7 mouse cellular contexts compared by ENCODE assay signal in the genomic region with DNA sequence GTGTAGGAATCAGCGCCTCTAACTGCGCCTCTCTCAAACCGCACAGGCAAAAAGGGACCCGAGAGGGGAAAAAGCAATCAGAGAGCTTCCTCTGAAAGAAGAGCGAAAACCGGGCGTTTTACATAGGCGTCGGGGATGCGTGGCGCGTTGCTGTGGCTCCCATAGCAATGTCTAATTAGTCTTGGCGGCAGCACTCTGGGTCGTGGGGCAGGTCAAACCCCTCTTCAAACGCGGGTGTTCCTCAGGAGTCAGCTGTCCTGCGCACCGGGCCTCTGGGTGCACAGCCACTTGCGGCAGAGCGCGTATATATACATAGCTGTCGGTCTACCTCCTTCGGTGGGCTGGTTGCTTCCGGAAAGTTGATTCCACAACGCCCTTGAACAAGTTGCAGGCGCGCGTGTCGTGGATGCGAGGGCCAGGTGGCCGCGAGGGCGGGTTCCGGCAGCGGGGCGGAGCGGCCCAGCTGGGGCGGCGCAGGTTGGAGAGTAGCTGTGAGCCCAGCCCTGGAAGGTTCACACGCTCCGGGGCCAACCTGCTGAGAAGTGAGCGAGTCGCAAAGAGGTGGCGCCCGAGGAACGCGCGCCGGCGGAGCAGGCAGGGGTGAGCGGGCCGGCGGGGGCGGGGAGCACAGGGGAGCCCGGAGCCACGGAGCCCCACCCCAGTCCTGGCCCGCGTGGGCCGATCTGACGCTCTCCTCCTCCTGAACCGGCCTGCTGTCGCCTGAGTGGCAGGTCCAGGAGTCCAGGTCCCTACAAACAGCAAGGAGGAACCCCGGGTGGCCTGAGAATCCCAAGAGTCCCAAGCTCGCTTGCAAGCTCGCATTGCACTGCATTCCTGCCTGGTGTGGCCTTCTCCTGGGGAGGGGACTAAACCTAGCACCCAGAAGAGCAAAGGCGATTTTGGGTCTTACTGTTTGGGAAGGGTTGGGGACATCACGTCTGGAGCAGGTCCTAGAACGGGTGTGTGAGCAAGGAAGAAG. TPM values are rescaled to one million over a fixed set of nuclear protein-coding genes. Genes with fewer than 3 reads are reported as not detected.
DNase-seq lines count a peak whose midpoint lies in the region; ATAC-seq and TF ChIP-seq lines count a peak whose summit lies in the region.

A gene (minus strand): TSS at position 597 of the 979 bp plus-strand sequence.

- peak; percentile 58 for TF ChIP-seq CTCF in heart, adult 2 months (IDR thresholded peaks at IDR 0.05)
- no peak for TF ChIP-seq CTCF in testis, adult 2 months (IDR thresholded peaks at IDR 0.05; ENCODE audit: control insufficient read depth, insufficient read depth, insufficient replicate concordance, low read depth, low read length)

- peak; percentile 77 for ATAC-seq in embryonic facial prominence, embryonic 11.5 days (replicated peaks; ENCODE audit: insufficient number of reproducible peaks, low FRiP score, low TSS enrichment, low read depth)
- peak; percentile 83 for ATAC-seq in limb, embryonic 15.5 days (ENCODE audit: insufficient number of reproducible peaks, low FRiP score, low TSS enrichment, low read depth)
- peak; percentile 87 for ATAC-seq in midbrain, embryonic 15.5 days (replicated peaks)

- peak within 1 kb of the TSS; percentile 87 for H3K4me2 ChIP-seq in embryonic facial prominence, embryonic 11.5 days (ENCODE audit: low read depth, low read length)
- H3K4me2 ChIP-seq in limb, embryonic 15.5 days, result peak within 1 kb of the TSS; percentile 93
- H3K4me2 ChIP-seq in midbrain, embryonic 15.5 days, result peak within 1 kb of the TSS; percentile 87

- no peak for TF ChIP-seq POLR2A in heart, adult 2 months (IDR thresholded peaks at IDR 0.05; ENCODE audit: insufficient read depth, low read depth, low read length)
- TF ChIP-seq POLR2A in testis, adult 2 months (IDR thresholded peaks at IDR 0.05; ENCODE audit: control insufficient read depth, low read depth, low read length), result no peak

- H3K79me2 ChIP-seq in heart, adult 2 months (replicated peaks; ENCODE audit: control insufficient read depth, insufficient read depth, low read length), result no peaks in the 10 kb centered on the region

- H3K9ac ChIP-seq in embryonic facial prominence, embryonic 11.5 days (replicated peaks; ENCODE audit: low read length), result peak within 1 kb of the TSS; percentile 46
- peak within 1 kb of the TSS; percentile 11; the same call in 1 of the 2 replicates for H3K9ac ChIP-seq in heart, adult 2 months (ENCODE audit: low read depth, low read length)
- H3K9ac ChIP-seq in limb, embryonic 15.5 days, result peak within 1 kb of the TSS; percentile 37
- H3K9ac ChIP-seq in midbrain, embryonic 15.5 days, result peak within 1 kb of the TSS; percentile 32

- no peaks in the 10 kb centered on the region for H3K36me3 ChIP-seq in embryonic facial prominence, embryonic 11.5 days (replicated peaks; ENCODE audit: control insufficient read depth, insufficient read depth, low read depth, low read length)
- H3K36me3 ChIP-seq in heart, adult 2 months (ENCODE audit: control insufficient read depth, insufficient read depth, low read length), result no peaks in the 10 kb centered on the region
- H3K36me3 ChIP-seq in limb, embryonic 15.5 days, result no peaks in the 10 kb centered on the region
- no peaks in the 10 kb centered on the region for H3K36me3 ChIP-seq in midbrain, embryonic 15.5 days (replicated peaks)
- no peaks in the 10 kb centered on the region for H3K36me3 ChIP-seq in testis, adult 2 months (ENCODE audit: control insufficient read depth, insufficient read depth, low read length)

- H3K4me1 ChIP-seq in embryonic facial prominence, embryonic 11.5 days (ENCODE audit: control insufficient read depth, insufficient read depth, low read length), result no peaks in the 10 kb centered on the region; the same call in 1 of the 2 replicates
- no peaks in the 10 kb centered on the region for H3K4me1 ChIP-seq in heart, adult 2 months (ENCODE audit: control insufficient read depth, insufficient read depth, low read length)
- peaks cover 30% of the 10 kb centered on the region for H3K4me1 ChIP-seq in limb, embryonic 15.5 days
- H3K4me1 ChIP-seq in midbrain, embryonic 15.5 days, result peaks cover 21% of the 10 kb centered on the region
- peaks cover 7% of the 10 kb centered on the region for H3K4me1 ChIP-seq in testis, adult 2 months (ENCODE audit: control insufficient read depth, insufficient read depth, low read length)

- intact Hi-C loops in heart, adult 2 months (cut with DNase I), result loop anchor here (5.0 kb wide), 1 partner anchor 548 kb away; no protein-coding TSS in a partner anchor

- no peak for TF ChIP-seq EP300 in heart, adult 2 months (IDR thresholded peaks at IDR 0.05; ENCODE audit: insufficient read depth, low read depth, low read length)

- H3K27me3 ChIP-seq in embryonic facial prominence, embryonic 11.5 days (ENCODE audit: control insufficient read depth, insufficient read depth, low read length), result peaks cover 18% of the 10 kb centered on the region
- no peaks in the 10 kb centered on the region for H3K27me3 ChIP-seq in heart, adult 2 months (ENCODE audit: control insufficient read depth, insufficient read depth, low read length)
- H3K27me3 ChIP-seq in limb, embryonic 15.5 days, result peaks cover 47% of the 10 kb centered on the region
- peaks cover 74% of the 10 kb centered on the region for H3K27me3 ChIP-seq in midbrain, embryonic 15.5 days (replicated peaks)
- H3K27me3 ChIP-seq in testis, adult 2 months (ENCODE audit: control insufficient read depth, insufficient read depth, low read length), result peaks cover 4% of the 10 kb centered on the region; the same call in 1 of the 2 replicates

- DNase-seq in adrenal gland, postnatal 25 days, result peak; percentile 71
- DNase-seq in embryonic facial prominence, embryonic 11.5 days (ENCODE audit: low spot score), result peak; percentile 75
- DNase-seq in heart, adult 2 months, result peak; percentile 68 to 72
- DNase-seq in kidney, adult 18-20 months, result peak; percentile 71

- H3K9me3 ChIP-seq in embryonic facial prominence, embryonic 11.5 days (replicated peaks; ENCODE audit: control insufficient read depth, low read length), result no peaks in the 10 kb centered on the region
- H3K9me3 ChIP-seq in limb, embryonic 15.5 days, result no peaks in the 10 kb centered on the region
- no peaks in the 10 kb centered on the region for H3K9me3 ChIP-seq in midbrain, embryonic 15.5 days

- no peak within 1 kb of the TSS for H3K27ac ChIP-seq in embryonic facial prominence, embryonic 11.5 days (replicated peaks; ENCODE audit: low read depth, low read length)
- no peak within 1 kb of the TSS for H3K27ac ChIP-seq in heart, adult 2 months
- peak within 1 kb of the TSS; percentile 68 for H3K27ac ChIP-seq in limb, embryonic 15.5 days
- no peak within 1 kb of the TSS for H3K27ac ChIP-seq in midbrain, embryonic 15.5 days
- H3K27ac ChIP-seq in testis, adult 2 months (ENCODE audit: control insufficient read depth, insufficient read depth, low read depth, low read length), result no peak within 1 kb of the TSS

- peak within 1 kb of the TSS; percentile 44 for H3K4me3 ChIP-seq in embryonic facial prominence, embryonic 11.5 days (ENCODE audit: low read depth, low read length)
- peak within 1 kb of the TSS; percentile 51 for H3K4me3 ChIP-seq in heart, adult 2 months
- peak within 1 kb of the TSS; percentile 52 for H3K4me3 ChIP-seq in limb, embryonic 15.5 days
- peak within 1 kb of the TSS; percentile 44 for H3K4me3 ChIP-seq in midbrain, embryonic 15.5 days
- peak within 1 kb of the TSS; percentile 25 for H3K4me3 ChIP-seq in testis, adult 2 months (ENCODE audit: control insufficient read depth, low read depth, low read length)

- under 1% methylated on average over 67 of the region's 68 CpGs for WGBS in embryonic facial prominence, embryonic 11.5 days
- 2% methylated on average over 67 of the region's 68 CpGs for WGBS in heart, adult 2 months
- under 1% methylated on average over 68 of the region's 68 CpGs for WGBS in limb, embryonic 15.5 days
- under 1% methylated on average over 68 of the region's 68 CpGs for WGBS in midbrain, embryonic 15.5 days

RNA-seq across cellular contexts. Expression of the gene that starts here (rescaled TPM):
- total RNA-seq in adrenal gland, postnatal 25 days (2021), result not detected in 2 replicates
- 2.8 and 4.1 TPM in 2 replicates for polyA plus RNA-seq in embryonic facial prominence, embryonic 11.5 days (2014; fragmentation: Nextera tagmentation; extraction: Ambion mirVana)
- 1 to 10 TPM; 1.3 to 2.3 TPM for total RNA-seq in heart, adult 2 months (2021)
- polyA plus RNA-seq in heart, adult 2 months (2012; rRNA removed), result 1.1 and 1.7 TPM in 2 replicates
- 9.7 and 11.4 TPM in 2 replicates for polyA plus RNA-seq in limb, embryonic 15.5 days (2015; fragmentation: Nextera tagmentation; extraction: Ambion mirVana)
- 0.79 and 1.1 TPM in 2 replicates for polyA plus RNA-seq in midbrain, embryonic 15.5 days (2015; fragmentation: Nextera tagmentation; extraction: Ambion mirVana)
- polyA plus RNA-seq in testis, adult 2 months (2012; rRNA removed), result 0.07 and 0.22 TPM in 2 replicates

Comparison
In these comparisons a context has a peak if more than half of its experiments do, and no peak if none do; other contexts are left out.
1. Peak in DNase-seq in adrenal gland, postnatal 25 days; RNA of the gene not detected or under 1 TPM.